Mouse (Mus musculus): Measurements from ENCODE around the gene Tmprss11e. TPM values are rescaled to one million over a fixed set of nuclear protein-coding genes. Genes with fewer than 3 reads are reported as not detected.

Tmprss11e gene
- total RNA-seq, 2 experiments from 2014 or later: not detected

DNA sequence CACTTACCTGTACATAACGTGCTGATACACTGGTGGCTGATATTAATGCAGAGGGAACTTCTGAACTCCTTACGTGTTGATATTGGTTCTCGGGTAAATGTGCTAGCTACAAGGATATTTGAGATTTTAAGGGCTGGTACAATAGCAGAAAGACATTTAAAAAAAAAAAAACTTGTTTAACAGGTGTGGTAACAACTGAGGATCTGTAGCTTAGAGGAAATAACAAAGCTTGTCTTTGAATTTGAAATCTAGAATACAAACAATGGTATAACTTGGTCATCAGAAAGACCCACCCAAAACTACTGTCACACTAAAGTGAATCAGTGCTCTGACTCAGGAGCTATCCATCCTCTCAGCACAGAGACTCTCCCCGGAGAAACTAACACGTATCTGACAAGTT lies 69.4 kb downstream of the Tmprss11e start, which contains the start of gene Tmprss11b:
Gene Tmprss11b (minus strand): TSS at position 101 of the 400 bp plus-strand sequence.
- ATAC-seq (replicated peaks; ENCODE audit: poor library complexity, severe bottlenecking): no peak

Other genes with a start within 250 kb of the Tmprss11e start
- not detected in 2 replicates for gene Tmprss11g, start 227.2 kb downstream of the Tmprss11e start, total RNA-seq (2014; fragmentation: Nextera tagmentation)
- not detected in 2 replicates for gene Tmprss11g, start 227.2 kb downstream of the Tmprss11e start, total RNA-seq (2017)
- not detected in 2 replicates for gene Tmprss11f, start 113.4 kb downstream of the Tmprss11e start, total RNA-seq (2014; fragmentation: Nextera tagmentation)
- not detected in 2 replicates for gene Tmprss11f, start 113.4 kb downstream of the Tmprss11e start, total RNA-seq (2017)
- gene Tmprss11b, start 69.5 kb downstream of the Tmprss11e start, total RNA-seq (2014; fragmentation: Nextera tagmentation): not detected in 2 replicates
- gene Tmprss11b, start 69.5 kb downstream of the Tmprss11e start, total RNA-seq (2017): not detected in 2 replicates
- gene Ythdc1, start 58.4 kb upstream of the Tmprss11e start, total RNA-seq (2014; fragmentation: Nextera tagmentation): 86.3 and 90.3 TPM in 2 replicates
- 124 TPM in 2 replicates for gene Ythdc1, start 58.4 kb upstream of the Tmprss11e start, total RNA-seq (2017)
- not detected in 2 replicates for gene Ugt2b34, start 161.1 kb upstream of the Tmprss11e start, total RNA-seq (2014; fragmentation: Nextera tagmentation)
- not detected in 2 replicates for gene Ugt2b34, start 161.1 kb upstream of the Tmprss11e start, total RNA-seq (2017)
- not detected in 2 replicates for gene Ugt2b1, start 180.7 kb upstream of the Tmprss11e start, total RNA-seq (2014; fragmentation: Nextera tagmentation)
- gene Ugt2b1, start 180.7 kb upstream of the Tmprss11e start, total RNA-seq (2017): not detected in 2 replicates

All from granulocyte monocyte progenitor cell, adult 5-6 weeks (primary cell).